Mouse (Mus musculus) lung, embryonic 15.5 days (tissue): Measurements from ENCODE around the gene Cant1. TPM values are rescaled to one million over a fixed set of nuclear protein-coding genes. Genes with fewer than 3 reads are reported as not detected.
A peak's percentile ranks its signal among the peaks of the same experiment; 100 is the strongest.
"Not testable (repeated sequence)": the region's sequence is repeated elsewhere in the genome, so short reads cannot be mapped to it uniquely, and the experiment has no call there.

Experiments used
- ATAC-seq: fragments of 200-750 bp; cut with Nextera tagmentation; 2 replicates; pipeline ENCODE4 v1.8.0; 2017; ENCODE audit warnings: moderate number of reproducible peaks, borderline replicate concordance; ENCODE audit not compliant: low FRiP score, low TSS enrichment; ENCODE audit errors: extremely low read depth
- H3K27ac ChIP-seq: fragments of 300-500 bp; sonication (generic); 2 replicates; pipeline ENCODE4 v1.5.1; 2015; ENCODE audit warnings: moderate library complexity, mild to moderate bottlenecking, inconsistent platforms
- H3K27me3 ChIP-seq: fragments of 300-500 bp; sonication (generic); 2 replicates; pipeline ENCODE4 v1.6.1; 2015; ENCODE audit warnings: inconsistent platforms
- H3K36me3 ChIP-seq: fragments of 300-500 bp; sonication (generic); 2 replicates; pipeline ENCODE4 v1.6.1; 2015; ENCODE audit warnings: inconsistent platforms
- H3K4me1 ChIP-seq: fragments of 300-500 bp; sonication (generic); 2 replicates; pipeline ENCODE4 v1.6.1; 2015; ENCODE audit warnings: inconsistent platforms
- H3K4me2 ChIP-seq: fragments of 300-500 bp; sonication (generic); 2 replicates; pipeline ENCODE4 v1.6.1; 2015; ENCODE audit warnings: inconsistent platforms, mild to moderate bottlenecking, moderate library complexity
- H3K4me3 ChIP-seq: fragments of 300-500 bp; sonication (generic); 2 replicates; pipeline ENCODE4 v1.5.1; 2015; ENCODE audit warnings: mild to moderate bottlenecking, inconsistent platforms
- H3K9ac ChIP-seq: fragments of 300-500 bp; sonication (generic); 2 replicates; pipeline ENCODE4 v1.6.1; 2015; ENCODE audit warnings: inconsistent platforms
- H3K9me3 ChIP-seq: fragments of 300-500 bp; sonication (generic); 2 replicates; pipeline ENCODE4 v1.6.1; 2016; ENCODE audit warnings: inconsistent platforms
- WGBS: fragments of 180-500 bp; shearing (Covaris S2); methylation state at CpG from one replicate; pipeline ENCODE4 v1.1.7; 2015; 5-methylcytosine and 5-hydroxymethylcytosine counted together
- polyA plus RNA-seq: library from polyadenylated mRNA; unstranded; fragments of >200 nt; fragmentation: Nextera tagmentation; extraction: Ambion mirVana; gene quantifications from 2 replicates; pipeline ENCODE4 v1.2.1, GENCODE M21; 2015

The Cant1 gene
- polyA plus RNA-seq, 1 experiment from 2014 or later = 33.7 TPM

GRCm38 (mm10) chr11:118403183-118403582 lies 15.7 kb downstream of the Cant1 start:
- H3K4me3 ChIP-seq = no peak overlapping the region
- H3K27me3 ChIP-seq = no peaks in the 10 kb centered on the region
- H3K9ac ChIP-seq = no peak overlapping the region
- 83% methylated on average over 2 of the region's 2 CpGs for WGBS
- H3K4me1 ChIP-seq = peaks cover 10% of the 10 kb centered on the region
- H3K27ac ChIP-seq = no peak overlapping the region
- H3K4me2 ChIP-seq = no peak overlapping the region
- ATAC-seq = no peak
- peaks cover 22% of the 10 kb centered on the region; the same call in 1 of the 2 replicates for H3K36me3 ChIP-seq
- H3K9me3 ChIP-seq = no peaks in the 10 kb centered on the region

- H3K4me1 ChIP-seq = peaks cover 10% of the 10 kb centered on the region
- H3K4me3 ChIP-seq = no peak within 1 kb of the TSS
- no peak within 1 kb of the TSS for H3K4me2 ChIP-seq
- H3K36me3 ChIP-seq = peaks cover 10% of the 10 kb centered on the region; the same call in 1 of the 2 replicates
- no peaks in the 10 kb centered on the region for H3K9me3 ChIP-seq
- ATAC-seq = 0 out of 2 replicates have a peak, but pooled peaks have one; percentile 29
- no peak within 1 kb of the TSS for H3K9ac ChIP-seq
- H3K27ac ChIP-seq = peak within 1 kb of the TSS; percentile 13; the same call in 1 of the 2 replicates
- 44% methylated on average over 7 of the region's 7 CpGs for WGBS
- no peaks in the 10 kb centered on the region for H3K27me3 ChIP-seq
Measured at GRCm38 (mm10) chr11:118401760-118402280, 17.1 kb downstream of the Cant1 start, which contains the start of gene Lgals3bp. TSS of gene Lgals3bp (minus strand) at chr11:118402092.

- Histone ChIP-seq H3K27ac (0 out of 2 replicates have a peak overlapping the region, but pooled peaks have one; percentile 9), H3K4me2 (no peak overlapping the region), H3K9ac (no peak overlapping the region), H3K4me1 (peaks cover 10% of the 10 kb centered on the region), H3K36me3 (0 out of 2 replicates have a peak, but pooled peaks cover 5% of the 10 kb centered on the region), H3K27me3 (no peaks in the 10 kb centered on the region), H3K9me3 (no peaks in the 10 kb centered on the region), H3K4me3 (no peak overlapping the region)
- WGBS = 83% methylated on average over 4 of the region's 4 CpGs
- no peak for ATAC-seq
Measured at GRCm38 (mm10) chr11:118401195-118401594, 17.7 kb downstream of the Cant1 start.

GRCm38 (mm10) chr11:118400566-118400936 lies 18.3 kb downstream of the Cant1 start:
- no peaks in the 10 kb centered on the region for H3K27me3 ChIP-seq
- no peaks in the 10 kb centered on the region for H3K9me3 ChIP-seq
- peak overlapping the region; percentile 44; the same call in 1 of the 2 replicates for H3K27ac ChIP-seq
- WGBS = 26% methylated on average over 6 of the region's 6 CpGs
- H3K9ac ChIP-seq = no peak overlapping the region
- H3K36me3 ChIP-seq = 0 out of 2 replicates have a peak, but pooled peaks cover under 1% of the 10 kb centered on the region
- no peak overlapping the region for H3K4me3 ChIP-seq
- H3K4me1 ChIP-seq = peaks cover 10% of the 10 kb centered on the region
- peak overlapping the region; percentile 16; the same call in 1 of the 2 replicates for H3K4me2 ChIP-seq
- 0 out of 2 replicates have a peak, but pooled peaks have one; percentile 25 for ATAC-seq

- WGBS = 52% methylated on average over 5 of the region's 5 CpGs
- Histone ChIP-seq H3K36me3 (no peaks in the 10 kb centered on the region), H3K4me2 (peak overlapping the region; percentile 16; the same call in 1 of the 2 replicates), H3K27me3 (no peaks in the 10 kb centered on the region), H3K9me3 (no peaks in the 10 kb centered on the region), H3K9ac (no peak overlapping the region), H3K4me1 (peaks cover 10% of the 10 kb centered on the region), H3K27ac (peak overlapping the region; percentile 44; the same call in 1 of the 2 replicates), H3K4me3 (no peak overlapping the region)
- no peak for ATAC-seq
Measured at GRCm38 (mm10) chr11:118399891-118400565, 18.9 kb downstream of the Cant1 start.

- Histone ChIP-seq H3K4me2 (no peak overlapping the region), H3K9ac (no peak overlapping the region), H3K27ac (no peak overlapping the region), H3K36me3 (no peaks in the 10 kb centered on the region), H3K9me3 (no peaks in the 10 kb centered on the region), H3K27me3 (no peaks in the 10 kb centered on the region), H3K4me3 (no peak overlapping the region), H3K4me1 (peaks cover 10% of the 10 kb centered on the region)
- ATAC-seq = no peak
- WGBS = 87% methylated on average over 26 of the region's 26 CpGs
Measured at GRCm38 (mm10) chr11:118397806-118398530, 20.9 kb downstream of the Cant1 start.

GRCm38 (mm10) chr11:118394538-118394937 lies 24.3 kb downstream of the Cant1 start:
- no peak for ATAC-seq
- no peaks in the 10 kb centered on the region for H3K9me3 ChIP-seq
- H3K4me3 ChIP-seq = no peak overlapping the region
- H3K4me2 ChIP-seq = no peak overlapping the region
- H3K27ac ChIP-seq = no peak overlapping the region
- H3K27me3 ChIP-seq = no peaks in the 10 kb centered on the region
- H3K4me1 ChIP-seq = no peaks in the 10 kb centered on the region
- WGBS = 53% methylated on average over 6 of the region's 6 CpGs
- H3K36me3 ChIP-seq = no peaks in the 10 kb centered on the region
- H3K9ac ChIP-seq = no peak overlapping the region

- H3K4me3 ChIP-seq = no peak overlapping the region
- ATAC-seq = no peak
- H3K9ac ChIP-seq = no peak overlapping the region
- no peaks in the 10 kb centered on the region for H3K27me3 ChIP-seq
- H3K9me3 ChIP-seq = no peaks in the 10 kb centered on the region
- H3K4me1 ChIP-seq = no peaks in the 10 kb centered on the region
- H3K4me2 ChIP-seq = no peak overlapping the region
- no peak overlapping the region for H3K27ac ChIP-seq
- 59% methylated on average over 5 of the region's 5 CpGs for WGBS
- H3K36me3 ChIP-seq = no peaks in the 10 kb centered on the region
Measured at GRCm38 (mm10) chr11:118393991-118394390, 24.9 kb downstream of the Cant1 start.

GRCm38 (mm10) chr11:118387816-118388215 lies 31.1 kb downstream of the Cant1 start:
- not testable (repeated sequence) for H3K4me1 ChIP-seq, ATAC-seq, H3K9me3 ChIP-seq, H3K27me3 ChIP-seq, H3K4me2 ChIP-seq, H3K27ac ChIP-seq, H3K36me3 ChIP-seq, H3K9ac ChIP-seq, H3K4me3 ChIP-seq
- 92% methylated on average over 13 of the region's 13 CpGs for WGBS

GRCm38 (mm10) chr11:118379251-118380009 lies 39.5 kb downstream of the Cant1 start:
- ATAC-seq = peak; percentile 59
- WGBS = 41% methylated on average over 11 of the region's 11 CpGs

GRCm38 (mm10) chr11:118378656-118379055 lies 40.2 kb downstream of the Cant1 start:
- Histone ChIP-seq H3K36me3 (no peaks in the 10 kb centered on the region), H3K9ac (no peak overlapping the region), H3K27ac (no peak overlapping the region), H3K9me3 (no peaks in the 10 kb centered on the region), H3K4me3 (no peak overlapping the region), H3K4me1 (no peaks in the 10 kb centered on the region), H3K27me3 (no peaks in the 10 kb centered on the region), H3K4me2 (no peak overlapping the region)
- 76% methylated on average over 6 of the region's 6 CpGs for whole genome bisulfite sequencing
- no peak for ATAC-seq

More at GRCm38 (mm10) chr11:118379251-118380009, 39.5 kb downstream of the Cant1 start:
- H3K4me1 ChIP-seq = no peaks in the 10 kb centered on the region
- H3K36me3 ChIP-seq = no peaks in the 10 kb centered on the region
- no peak overlapping the region for H3K9ac ChIP-seq
- H3K9me3 ChIP-seq = no peaks in the 10 kb centered on the region
- H3K4me2 ChIP-seq = no peak overlapping the region
- H3K27ac ChIP-seq = no peak overlapping the region
- no peaks in the 10 kb centered on the region for H3K27me3 ChIP-seq
- H3K4me3 ChIP-seq = no peak overlapping the region
